Mouse (Mus musculus): Measurements from ENCODE around the gene Col9a2. TPM values are rescaled to one million over a fixed set of nuclear protein-coding genes. Genes with fewer than 3 reads are reported as not detected.

The Col9a2 gene
- total and polyA plus RNA-seq, 2 experiments from 2014 or later: 19.7 to 38.4 TPM

DNA sequence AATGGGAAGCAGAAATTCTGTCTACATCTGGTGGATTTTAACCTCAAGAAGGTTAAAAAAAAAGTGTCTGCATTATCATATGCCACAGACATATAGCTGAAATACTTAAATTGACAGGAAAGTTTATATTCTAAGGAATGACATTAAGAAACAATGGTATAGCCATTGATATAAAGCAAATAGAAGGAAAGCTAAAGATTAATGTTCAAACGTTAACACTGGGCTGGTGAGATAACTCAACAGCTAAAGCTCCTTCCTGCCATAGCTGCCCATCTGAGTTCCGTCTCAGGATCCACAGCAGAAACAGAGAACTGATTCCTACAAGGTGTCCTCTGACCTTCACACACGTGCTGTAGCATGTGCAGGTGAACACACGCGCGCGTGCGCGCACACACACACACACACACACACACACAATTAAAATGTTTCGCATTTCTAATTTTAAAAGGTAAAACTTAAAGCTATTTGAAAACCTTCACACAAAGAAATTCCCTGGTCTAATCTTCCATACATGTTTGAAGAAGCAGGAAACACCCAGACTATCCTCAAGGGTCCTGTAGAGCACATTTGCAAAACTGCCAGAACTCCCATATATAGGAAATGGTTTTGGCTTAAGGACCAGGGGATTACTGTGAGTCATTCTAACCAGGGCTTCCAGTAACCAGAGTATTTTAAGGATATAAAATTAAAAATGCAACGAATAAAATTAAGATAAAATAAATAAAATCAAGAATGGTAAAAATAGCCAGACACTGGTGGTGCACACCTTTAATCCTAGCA lies 28.2 kb upstream of the Col9a2 start:
- no peak overlapping the region for H3K9ac ChIP-seq (replicated peaks; ENCODE audit: low read length, poor library complexity, severe bottlenecking)
- H3K27ac ChIP-seq (ENCODE audit: low read depth, low read length): no peak overlapping the region
- DNase-seq (ENCODE audit: low spot score): no peak
- no peaks in the 10 kb centered on the region for H3K9me3 ChIP-seq (ENCODE audit: low read length)
- 83% methylated on average over 11 of the region's 11 CpGs for WGBS
- no peaks in the 10 kb centered on the region for H3K27me3 ChIP-seq (ENCODE audit: insufficient read depth, low read length)
- H3K4me2 ChIP-seq (ENCODE audit: low read depth, low read length, poor library complexity, severe bottlenecking): no peak overlapping the region
- H3K4me1 ChIP-seq (ENCODE audit: insufficient read depth, low read length): no peaks in the 10 kb centered on the region; the same call in 1 of the 2 replicates
- ATAC-seq (ENCODE audit: low FRiP score): no peak
- H3K4me3 ChIP-seq (ENCODE audit: low read depth, low read length): no peak overlapping the region
- no peaks in the 10 kb centered on the region for H3K36me3 ChIP-seq (ENCODE audit: insufficient read depth, low read length)
- no peak for TF ChIP-seq CTCF (IDR thresholded peaks at IDR 0.05)

DNA sequence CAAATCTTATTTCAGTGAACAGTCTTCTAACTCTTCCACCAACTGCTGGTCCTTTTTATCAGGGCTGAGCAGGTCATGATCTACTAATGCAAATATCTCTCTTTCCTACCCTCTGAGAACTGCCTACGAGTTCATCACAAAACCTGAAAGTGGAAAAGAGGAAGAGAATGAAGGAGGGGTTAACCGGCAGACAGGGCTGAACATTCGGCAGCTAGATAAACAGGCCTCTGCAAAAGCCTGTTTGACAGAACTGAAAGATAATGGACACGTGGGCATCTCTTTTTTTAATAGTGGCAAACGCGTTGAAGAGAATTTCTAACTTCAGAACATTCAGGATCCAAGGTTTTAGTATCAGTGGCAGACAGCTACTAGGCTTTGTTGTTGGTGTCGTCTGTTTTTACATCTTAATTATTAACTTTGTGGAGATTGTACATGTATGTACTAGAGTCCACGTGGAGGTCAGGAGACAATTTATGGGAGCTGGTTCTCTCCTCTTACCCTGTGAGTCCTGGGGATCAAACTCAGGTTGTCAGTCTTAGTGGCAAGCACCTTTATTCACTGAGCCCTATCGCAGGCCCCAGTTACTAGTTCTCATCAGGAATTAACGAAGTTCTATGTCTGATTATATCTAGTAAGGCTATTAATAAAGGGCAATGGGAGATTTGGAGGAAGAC lies 24.5 kb upstream of the Col9a2 start:
- H3K27ac ChIP-seq (ENCODE audit: low read depth, low read length): no peak overlapping the region
- H3K27me3 ChIP-seq (ENCODE audit: insufficient read depth, low read length): no peaks in the 10 kb centered on the region
- no peaks in the 10 kb centered on the region for H3K36me3 ChIP-seq (ENCODE audit: insufficient read depth, low read length)
- no peak for TF ChIP-seq CTCF (IDR thresholded peaks at IDR 0.05)
- H3K4me2 ChIP-seq (ENCODE audit: low read depth, low read length, poor library complexity, severe bottlenecking): peak overlapping the region; percentile 69
- no peaks in the 10 kb centered on the region; the same call in 1 of the 2 replicates for H3K4me1 ChIP-seq (ENCODE audit: insufficient read depth, low read length)
- 82% methylated on average over 10 of the region's 10 CpGs for WGBS
- H3K4me3 ChIP-seq (ENCODE audit: low read depth, low read length): peak overlapping the region; percentile 65
- no peak for ATAC-seq (ENCODE audit: low FRiP score)
- no peak for DNase-seq (ENCODE audit: low spot score)
- no peak overlapping the region for H3K9ac ChIP-seq (replicated peaks; ENCODE audit: low read length, poor library complexity, severe bottlenecking)
- no peaks in the 10 kb centered on the region for H3K9me3 ChIP-seq (ENCODE audit: low read length)

DNA sequence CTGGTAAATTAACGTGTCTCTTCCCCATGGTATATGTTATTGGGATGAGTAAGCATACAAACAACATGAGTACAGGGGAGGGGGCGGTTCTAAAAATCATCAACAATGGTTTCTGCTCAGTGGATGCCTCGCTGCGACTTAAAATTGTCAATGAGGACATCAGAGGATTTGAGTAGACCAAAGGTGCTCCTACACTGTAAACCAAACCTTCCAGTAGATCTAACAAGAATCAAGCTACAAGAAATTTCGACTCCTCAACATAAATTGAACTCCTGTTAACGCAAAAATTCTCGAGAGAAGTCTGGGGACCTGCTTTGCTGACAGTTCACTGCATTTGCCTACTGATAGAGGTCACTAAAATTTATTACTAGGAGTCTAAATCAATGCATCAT lies 23.9 kb upstream of the Col9a2 start:
- H3K9me3 ChIP-seq (ENCODE audit: low read length): no peaks in the 10 kb centered on the region
- no peaks in the 10 kb centered on the region for H3K27me3 ChIP-seq (ENCODE audit: insufficient read depth, low read length)
- peak overlapping the region; percentile 65 for H3K4me3 ChIP-seq (ENCODE audit: low read depth, low read length)
- H3K9ac ChIP-seq (replicated peaks; ENCODE audit: low read length, poor library complexity, severe bottlenecking): no peak overlapping the region
- peak overlapping the region; percentile 69 for H3K4me2 ChIP-seq (ENCODE audit: low read depth, low read length, poor library complexity, severe bottlenecking)
- no peaks in the 10 kb centered on the region for H3K36me3 ChIP-seq (ENCODE audit: insufficient read depth, low read length)
- no peak for DNase-seq (ENCODE audit: low spot score)
- WGBS: 79% methylated on average over 7 of the region's 7 CpGs
- ATAC-seq (ENCODE audit: low FRiP score): no peak
- H3K4me1 ChIP-seq (ENCODE audit: insufficient read depth, low read length): no peaks in the 10 kb centered on the region; the same call in 1 of the 2 replicates
- no peak overlapping the region for H3K27ac ChIP-seq (ENCODE audit: low read depth, low read length)
- no peak for TF ChIP-seq CTCF (IDR thresholded peaks at IDR 0.05)

GRCm38 (mm10) chr4:121016021-121016898 lies 22.9 kb upstream of the Col9a2 start:
- H3K9ac ChIP-seq (replicated peaks; ENCODE audit: low read length, poor library complexity, severe bottlenecking): peak overlapping the region; percentile 82
- ATAC-seq (ENCODE audit: low FRiP score): peak; percentile 57
- no peaks in the 10 kb centered on the region; the same call in 1 of the 2 replicates for H3K4me1 ChIP-seq (ENCODE audit: insufficient read depth, low read length)
- H3K27ac ChIP-seq (ENCODE audit: low read depth, low read length): peak overlapping the region; percentile 67
- H3K4me2 ChIP-seq (ENCODE audit: low read depth, low read length, poor library complexity, severe bottlenecking): peak overlapping the region; percentile 69
- no peaks in the 10 kb centered on the region for H3K27me3 ChIP-seq (ENCODE audit: insufficient read depth, low read length)
- no peaks in the 10 kb centered on the region for H3K9me3 ChIP-seq (ENCODE audit: low read length)
- no peaks in the 10 kb centered on the region for H3K36me3 ChIP-seq (ENCODE audit: insufficient read depth, low read length)
- peak; percentile 19 for DNase-seq (ENCODE audit: low spot score)
- no peak for TF ChIP-seq CTCF (IDR thresholded peaks at IDR 0.05)
- WGBS: 7% methylated on average over 38 of the region's 40 CpGs
- H3K4me3 ChIP-seq (ENCODE audit: low read depth, low read length): peak overlapping the region; percentile 65

DNA sequence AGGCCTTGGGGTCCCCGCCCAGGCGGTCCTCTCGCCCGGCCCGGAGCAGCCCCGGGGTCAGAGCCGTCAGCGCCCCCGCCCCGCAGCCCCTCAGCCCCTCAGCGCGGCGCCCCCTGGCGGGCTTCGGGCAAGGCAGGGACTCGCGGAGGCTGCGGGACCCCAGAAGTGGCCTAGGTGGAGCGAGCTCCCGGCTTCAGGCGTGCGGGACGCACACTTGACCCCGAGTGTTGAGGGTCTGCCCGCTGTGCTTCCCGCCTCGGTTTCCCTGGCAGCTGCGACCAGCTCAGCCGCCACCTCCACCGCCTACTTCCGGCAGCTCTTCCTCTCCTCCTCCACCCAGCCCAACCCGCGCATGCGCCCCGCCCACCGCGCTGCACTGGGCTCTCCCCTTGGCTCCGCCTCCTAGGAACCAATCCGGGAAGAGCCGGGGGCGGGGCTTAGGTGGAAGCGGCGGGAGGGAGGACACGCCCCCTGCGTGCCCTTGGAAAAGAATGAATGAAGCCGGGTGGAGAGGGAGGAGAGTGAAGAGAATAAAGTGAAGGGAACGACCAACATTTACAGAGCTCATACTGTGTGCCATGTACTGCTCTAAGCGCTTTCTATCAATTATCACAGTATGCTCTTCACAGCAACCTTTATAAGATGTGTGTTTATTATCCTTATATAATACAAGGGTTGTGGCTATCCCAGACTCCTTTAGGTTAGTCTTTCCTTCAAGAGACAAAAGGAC lies 22.1 kb upstream of the Col9a2 start, which contains the start of gene Smap2:
Gene Smap2 (minus strand): TSS at position 320 of the 730 bp plus-strand sequence.
- TF ChIP-seq CTCF (IDR thresholded peaks at IDR 0.05): peak; percentile 67
- peak within 1 kb of the TSS; percentile 82 for H3K9ac ChIP-seq (replicated peaks; ENCODE audit: low read length, poor library complexity, severe bottlenecking)
- peak; percentile 98 for ATAC-seq (ENCODE audit: low FRiP score)
- WGBS: under 1% methylated on average over 39 of the region's 48 CpGs
- no peaks in the 10 kb centered on the region for H3K27me3 ChIP-seq (ENCODE audit: insufficient read depth, low read length)
- peak within 1 kb of the TSS; percentile 69 for H3K4me2 ChIP-seq (ENCODE audit: low read depth, low read length, poor library complexity, severe bottlenecking)
- H3K4me1 ChIP-seq (ENCODE audit: insufficient read depth, low read length): no peaks in the 10 kb centered on the region; the same call in 1 of the 2 replicates
- peak; percentile 98 for DNase-seq (ENCODE audit: low spot score)
- no peaks in the 10 kb centered on the region for H3K9me3 ChIP-seq (ENCODE audit: low read length)
- no peaks in the 10 kb centered on the region for H3K36me3 ChIP-seq (ENCODE audit: insufficient read depth, low read length)
- H3K4me3 ChIP-seq (ENCODE audit: low read depth, low read length): peak within 1 kb of the TSS; percentile 65
- H3K27ac ChIP-seq (ENCODE audit: low read depth, low read length): peak within 1 kb of the TSS; percentile 67
